Mouse (Mus musculus): ENCODE results near the gene Prss45. TPM values are rescaled to one million over a fixed set of nuclear protein-coding genes. Genes with fewer than 3 reads are reported as not detected.

The Prss45 gene
- polyA plus RNA-seq, 1 experiment, result not detected

GRCm38 (mm10) chr9:110836112-110836511 lies 1.7 kb downstream of the Prss45 start:
- Histone ChIP-seq H3K27me3 (ENCODE audit: control insufficient read depth, insufficient read depth, insufficient read length) (no peaks in the 10 kb centered on the region), H3K4me3 (no peak overlapping the region), H3ac (ENCODE audit: control insufficient read depth, insufficient read length) (no peak overlapping the region), H3K36me3 (ENCODE audit: control insufficient read depth, insufficient read depth) (no peaks in the 10 kb centered on the region), H3K79me2 (ENCODE audit: control insufficient read depth, insufficient read depth) (no peaks in the 10 kb centered on the region), H3K4me2 (ENCODE audit: low read depth) (no peak overlapping the region)
- TF ChIP-seq POLR2AphosphoS2 (IDR thresholded peaks at IDR 0.05; ENCODE audit: insufficient read length, low read depth), result no peak
- no peak for TF ChIP-seq TCF12 (IDR thresholded peaks at IDR 0.05; ENCODE audit: insufficient read depth, poor library complexity, severe bottlenecking)
- no peak for TF ChIP-seq MYOG (IDR thresholded peaks at IDR 0.05; ENCODE audit: control insufficient read depth in 1 of 3, insufficient read depth in 1 of 3, insufficient read length in 2 of 3, low read depth in 2 of 3)
- no peak for TF ChIP-seq POLR2A (IDR thresholded peaks at IDR 0.05; ENCODE audit: insufficient read length, low read depth)
- no peak for TF ChIP-seq SRF (IDR thresholded peaks at IDR 0.05; ENCODE audit: control insufficient read depth, insufficient read length, low read depth)
- no peak for TF ChIP-seq USF1 (IDR thresholded peaks at IDR 0.05; ENCODE audit: low read depth)
- no peak for TF ChIP-seq REST (IDR thresholded peaks at IDR 0.05; ENCODE audit: insufficient read depth, insufficient read length)
- TF ChIP-seq E2F4 (IDR thresholded peaks at IDR 0.05; ENCODE audit: insufficient read depth), result no peak
- TF ChIP-seq TCF3 (IDR thresholded peaks at IDR 0.05; ENCODE audit: insufficient read length, low read depth), result no peak
- no peak for TF ChIP-seq MYOD1 (IDR thresholded peaks at IDR 0.05; ENCODE audit: control insufficient read depth in 1 of 3, insufficient read length in 2 of 3, low read depth in 2 of 3)
- TF ChIP-seq MAX (IDR thresholded peaks at IDR 0.05; ENCODE audit: low read depth), result no peak

- H3ac ChIP-seq (ENCODE audit: control insufficient read depth, insufficient read length), result no peak overlapping the region
- no peak for TF ChIP-seq E2F4 (IDR thresholded peaks at IDR 0.05; ENCODE audit: insufficient read depth)
- TF ChIP-seq TCF12 (IDR thresholded peaks at IDR 0.05; ENCODE audit: insufficient read depth, poor library complexity, severe bottlenecking), result no peak
- TF ChIP-seq REST (IDR thresholded peaks at IDR 0.05; ENCODE audit: insufficient read depth, insufficient read length), result no peak
Observed at GRCm38 (mm10) chr9:110840905-110841304, 6.5 kb downstream of the Prss45 start.

GRCm38 (mm10) chr9:110841438-110841837 lies 7.0 kb downstream of the Prss45 start:
- H3K4me2 ChIP-seq (ENCODE audit: low read depth), result no peak overlapping the region
- TF ChIP-seq TCF12 (IDR thresholded peaks at IDR 0.05; ENCODE audit: insufficient read depth, poor library complexity, severe bottlenecking) (no peak), CEBPB (IDR thresholded peaks at IDR 0.05; ENCODE audit: insufficient read depth, poor library complexity, severe bottlenecking) (peak; percentile 36; the same call in 1 of the 2 replicates)
- no peaks in the 10 kb centered on the region for H3K79me2 ChIP-seq (ENCODE audit: control insufficient read depth, insufficient read depth)
- H3K36me3 ChIP-seq (ENCODE audit: control insufficient read depth, insufficient read depth), result no peaks in the 10 kb centered on the region
- no peaks in the 10 kb centered on the region for H3K27me3 ChIP-seq (ENCODE audit: control insufficient read depth, insufficient read depth, insufficient read length)
- H3K4me3 ChIP-seq, result no peak overlapping the region
- no peak overlapping the region for H3ac ChIP-seq (ENCODE audit: control insufficient read depth, insufficient read length)

More at GRCm38 (mm10) chr9:110840905-110841304, 6.5 kb downstream of the Prss45 start:
- Histone ChIP-seq H3K4me3 (no peak overlapping the region), H3K36me3 (ENCODE audit: control insufficient read depth, insufficient read depth) (no peaks in the 10 kb centered on the region), H3K4me2 (ENCODE audit: low read depth) (no peak overlapping the region), H3K79me2 (ENCODE audit: control insufficient read depth, insufficient read depth) (no peaks in the 10 kb centered on the region), H3K27me3 (ENCODE audit: control insufficient read depth, insufficient read depth, insufficient read length) (no peaks in the 10 kb centered on the region)

GRCm38 (mm10) chr9:110844206-110844605 lies 9.8 kb downstream of the Prss45 start, which contains the start of gene Prss46:
TSS of gene Prss46 (plus strand) at chr9:110844506.
- no peak within 1 kb of the TSS for H3ac ChIP-seq (ENCODE audit: control insufficient read depth, insufficient read length)
- H3K36me3 ChIP-seq (ENCODE audit: control insufficient read depth, insufficient read depth), result no peaks in the 10 kb centered on the region

GRCm38 (mm10) chr9:110849162-110849561 lies 14.8 kb downstream of the Prss45 start:
- TF ChIP-seq POLR2AphosphoS2 (IDR thresholded peaks at IDR 0.05; ENCODE audit: insufficient read length, low read depth) (no peak), MAX (IDR thresholded peaks at IDR 0.05; ENCODE audit: low read depth) (no peak), MYOG (IDR thresholded peaks at IDR 0.05; ENCODE audit: control insufficient read depth in 1 of 3, insufficient read depth in 1 of 3, insufficient read length in 2 of 3, low read depth in 2 of 3) (no peak), SRF (IDR thresholded peaks at IDR 0.05; ENCODE audit: control insufficient read depth, insufficient read length, low read depth) (no peak), TCF12 (IDR thresholded peaks at IDR 0.05; ENCODE audit: insufficient read depth, poor library complexity, severe bottlenecking) (no peak), TCF3 (IDR thresholded peaks at IDR 0.05; ENCODE audit: insufficient read length, low read depth) (no peak), MYOD1 (IDR thresholded peaks at IDR 0.05; ENCODE audit: control insufficient read depth in 1 of 3, insufficient read length in 2 of 3, low read depth in 2 of 3) (no peak), REST (IDR thresholded peaks at IDR 0.05; ENCODE audit: insufficient read depth, insufficient read length) (no peak), E2F4 (IDR thresholded peaks at IDR 0.05; ENCODE audit: insufficient read depth) (no peak), USF1 (IDR thresholded peaks at IDR 0.05; ENCODE audit: low read depth) (no peak), POLR2A (IDR thresholded peaks at IDR 0.05; ENCODE audit: insufficient read length, low read depth) (no peak)

More at GRCm38 (mm10) chr9:110844206-110844605, 9.8 kb downstream of the Prss45 start, which contains the start of gene Prss46:
- TF ChIP-seq E2F4 (IDR thresholded peaks at IDR 0.05; ENCODE audit: insufficient read depth) (no peak), SRF (IDR thresholded peaks at IDR 0.05; ENCODE audit: control insufficient read depth, insufficient read length, low read depth) (no peak), REST (IDR thresholded peaks at IDR 0.05; ENCODE audit: insufficient read depth, insufficient read length) (no peak)
- Histone ChIP-seq H3K27me3 (ENCODE audit: control insufficient read depth, insufficient read depth, insufficient read length) (no peaks in the 10 kb centered on the region), H3K4me2 (ENCODE audit: low read depth) (no peak within 1 kb of the TSS), H3K4me3 (no peak within 1 kb of the TSS), H3K79me2 (ENCODE audit: control insufficient read depth, insufficient read depth) (no peaks in the 10 kb centered on the region)

More at GRCm38 (mm10) chr9:110849162-110849561, 14.8 kb downstream of the Prss45 start:
- H3K36me3 ChIP-seq (ENCODE audit: control insufficient read depth, insufficient read depth), result no peaks in the 10 kb centered on the region
- H3K4me3 ChIP-seq, result no peak overlapping the region
- no peaks in the 10 kb centered on the region for H3K79me2 ChIP-seq (ENCODE audit: control insufficient read depth, insufficient read depth)
- H3ac ChIP-seq (ENCODE audit: control insufficient read depth, insufficient read length), result no peak overlapping the region
- H3K4me2 ChIP-seq (ENCODE audit: low read depth), result peak overlapping the region; percentile 48
- H3K27me3 ChIP-seq (ENCODE audit: control insufficient read depth, insufficient read depth, insufficient read length), result no peaks in the 10 kb centered on the region

All from myocyte (in vitro differentiated cells).